Mouse (Mus musculus) C2C12 (cell line): Measurements from ENCODE around the gene Sycp3. TPM values are rescaled to one million over a fixed set of nuclear protein-coding genes. Genes with fewer than 3 reads are reported as not detected.

Experiments used
- H3K27me3 ChIP-seq: one replicate; pipeline ENCODE4 v1.6.1; 2011; ENCODE audit not compliant: control insufficient read depth, insufficient read depth, insufficient read length
- H3K36me3 ChIP-seq: one replicate; pipeline ENCODE4 v1.6.1; 2011; ENCODE audit not compliant: control insufficient read depth, insufficient read depth
- H3K4me3 ChIP-seq: one replicate; pipeline ENCODE4 v1.5.1; 2011; ENCODE audit warnings: mild to moderate bottlenecking, control low read depth; ENCODE audit not compliant: poor library complexity, insufficient read depth, severe bottlenecking
- H3K79me2 ChIP-seq: one replicate; pipeline ENCODE4 v1.6.1; 2011; ENCODE audit not compliant: control insufficient read depth, insufficient read depth
- H3K79me3 ChIP-seq: one replicate; pipeline ENCODE4 v1.6.1; 2011; ENCODE audit warnings: low read depth, control low read depth
- H3ac ChIP-seq: one replicate; pipeline ENCODE3; 2011; ENCODE audit warnings: low read depth; ENCODE audit not compliant: control insufficient read depth, insufficient read length
- CEBPB ChIP-seq: IDR thresholded peaks from one replicate; pipeline ENCODE4 v1.6.1; 2011; ENCODE audit warnings: low read depth, mild to moderate bottlenecking, control low read depth, moderate library complexity
- CTCF ChIP-seq: IDR thresholded peaks from one replicate; pipeline ENCODE4 v1.5.1; 2011; ENCODE audit not compliant: control insufficient read depth, insufficient read depth, insufficient read length
- FOSL1 ChIP-seq: IDR thresholded peaks from one replicate; pipeline ENCODE4 v1.8.0; 2011; ENCODE audit warnings: mild to moderate bottlenecking, low read length; ENCODE audit not compliant: poor library complexity, insufficient read depth, severe bottlenecking
- MAX ChIP-seq: IDR thresholded peaks from one replicate; pipeline ENCODE4 v1.6.1; 2011; ENCODE audit warnings: mild to moderate bottlenecking, control low read depth
- MYOD1 ChIP-seq: IDR thresholded peaks from one replicate; pipeline ENCODE4 v1.6.1; 2011; ENCODE audit warnings: low read depth; ENCODE audit not compliant: control insufficient read depth, insufficient read length
- MYOG ChIP-seq: IDR thresholded peaks from one replicate; pipeline ENCODE4 v1.6.1; 2011; ENCODE audit not compliant: control insufficient read depth, insufficient read length; ENCODE audit errors: extremely low read depth
- USF1 ChIP-seq: IDR thresholded peaks from one replicate; pipeline ENCODE4 v1.6.1; 2011; ENCODE audit warnings: low read depth, mild to moderate bottlenecking, control low read depth, moderate library complexity
- polyA plus RNA-seq: library from polyadenylated mRNA; unstranded; fragments of >200 nt; fragmentation: generic; extraction: Trizol; gene quantifications from one replicate; pipeline ENCODE4 v1.2.1, GENCODE M21; 2012; ENCODE audit warnings: missing spikeins

The Sycp3 gene
- polyA plus RNA-seq, 1 experiment: not detected

DNA sequence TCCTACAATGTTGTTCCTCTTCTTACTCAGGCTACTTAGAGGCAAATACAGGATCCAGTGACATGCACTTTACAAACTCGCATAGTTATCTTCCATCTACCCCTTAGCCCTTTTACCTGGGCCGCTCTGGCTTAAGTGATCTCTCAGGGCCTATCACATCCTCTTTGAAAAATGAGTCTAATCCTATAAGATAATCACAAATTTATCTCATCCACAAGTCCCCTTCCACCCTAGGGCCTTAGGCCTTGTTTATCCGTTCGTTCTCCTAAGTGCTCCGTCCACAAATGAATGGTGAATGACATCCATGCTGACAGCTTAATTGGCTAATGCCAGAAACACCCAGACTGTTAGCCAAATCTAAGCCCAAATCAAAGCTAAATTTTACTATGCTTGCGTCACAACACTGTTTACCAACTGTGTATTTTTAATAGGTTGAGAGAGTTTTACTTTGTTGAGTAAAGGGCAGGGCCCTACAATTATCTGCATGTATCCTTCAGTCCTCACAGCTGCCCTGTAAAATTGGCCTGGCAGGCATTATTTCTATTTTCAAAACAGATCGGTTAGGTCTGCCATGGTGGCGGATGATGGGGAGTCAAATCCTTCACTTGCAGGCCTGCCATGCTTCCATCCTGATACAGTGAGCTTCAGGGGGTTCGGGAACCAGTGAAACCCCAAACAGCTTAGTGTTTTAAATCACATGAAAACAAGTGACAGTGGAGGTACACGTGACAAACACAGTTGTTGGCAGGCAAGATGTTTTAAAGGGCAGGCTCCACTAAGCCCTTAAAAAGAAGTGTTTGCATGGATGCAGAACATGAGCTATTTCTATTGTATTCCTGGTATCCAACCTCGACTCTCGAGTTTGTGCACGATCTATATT lies 42.8 kb downstream of the Sycp3 start:
- H3K4me3 ChIP-seq: no peak overlapping the region
- peaks cover 2% of the 10 kb centered on the region for H3K79me3 ChIP-seq
- H3K79me2 ChIP-seq: peaks cover 4% of the 10 kb centered on the region
- H3K27me3 ChIP-seq: no peaks in the 10 kb centered on the region
- H3ac ChIP-seq: no peak overlapping the region
- TF ChIP-seq MYOD1 (no peak), CEBPB (no peak), CTCF (no peak), USF1 (no peak), MAX (no peak), MYOG (no peak), FOSL1 (no peak)
- H3K36me3 ChIP-seq: no peaks in the 10 kb centered on the region

- H3K36me3 ChIP-seq: no peaks in the 10 kb centered on the region
- peak overlapping the region; percentile 56 for H3K4me3 ChIP-seq
- H3ac ChIP-seq: peak overlapping the region; percentile 87
- H3K79me2 ChIP-seq: peaks cover 4% of the 10 kb centered on the region
- peaks cover 2% of the 10 kb centered on the region for H3K79me3 ChIP-seq
- no peaks in the 10 kb centered on the region for H3K27me3 ChIP-seq
- TF ChIP-seq CEBPB (no peak), MAX (no peak), CTCF (no peak)
Measured at GRCm38 (mm10) chr10:88502919-88503318, 43.5 kb downstream of the Sycp3 start.

- Histone ChIP-seq H3ac (peak within 1 kb of the TSS; percentile 87), H3K79me3 (peaks cover 2% of the 10 kb centered on the region), H3K27me3 (no peaks in the 10 kb centered on the region), H3K36me3 (no peaks in the 10 kb centered on the region), H3K79me2 (peaks cover 4% of the 10 kb centered on the region), H3K4me3 (peak within 1 kb of the TSS; percentile 56)
- no peak for TF ChIP-seq MAX
- TF ChIP-seq FOSL1: no peak
- no peak for TF ChIP-seq CTCF
- no peak for TF ChIP-seq USF1
Measured at GRCm38 (mm10) chr10:88503421-88504314, 44.3 kb downstream of the Sycp3 start, which contains the start of gene Chpt1. TSS of gene Chpt1 (minus strand) at chr10:88504073.

- no peak for TF ChIP-seq FOSL1
- TF ChIP-seq MYOD1: no peak
- TF ChIP-seq CTCF: no peak
- no peak for TF ChIP-seq CEBPB
- no peak for TF ChIP-seq USF1
- TF ChIP-seq MYOG: no peak
- TF ChIP-seq MAX: no peak
- Histone ChIP-seq H3K4me3 (no peak overlapping the region), H3ac (no peak overlapping the region), H3K79me2 (peaks cover 4% of the 10 kb centered on the region), H3K36me3 (no peaks in the 10 kb centered on the region), H3K79me3 (peaks cover 2% of the 10 kb centered on the region), H3K27me3 (no peaks in the 10 kb centered on the region)
Measured at GRCm38 (mm10) chr10:88504481-88504880, 45.1 kb downstream of the Sycp3 start.

DNA sequence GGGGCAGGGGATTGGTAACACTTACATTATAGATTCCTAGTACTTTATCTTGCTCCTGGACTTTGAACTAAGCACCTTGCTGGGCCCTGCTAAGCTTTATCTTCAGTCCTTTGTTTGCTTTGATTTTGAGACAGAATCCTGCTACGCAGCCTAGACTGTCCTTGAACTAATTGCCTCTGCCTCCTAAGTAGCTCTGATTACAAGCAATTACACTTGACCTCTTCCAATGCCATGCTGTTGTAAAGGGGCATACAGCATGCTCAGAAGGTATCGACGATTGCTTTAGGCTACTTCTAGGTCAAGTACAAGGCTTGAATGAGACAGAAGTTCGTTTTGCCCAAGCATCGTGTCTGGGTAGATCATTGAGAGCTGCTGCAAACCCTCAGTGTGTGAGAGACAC lies 45.9 kb downstream of the Sycp3 start:
- no peak overlapping the region for H3K4me3 ChIP-seq
- peaks cover 4% of the 10 kb centered on the region for H3K79me2 ChIP-seq
- no peak overlapping the region for H3ac ChIP-seq
- TF ChIP-seq MAX (no peak), CTCF (no peak)
- peaks cover 2% of the 10 kb centered on the region for H3K79me3 ChIP-seq
- H3K36me3 ChIP-seq: no peaks in the 10 kb centered on the region
- H3K27me3 ChIP-seq: no peaks in the 10 kb centered on the region

DNA sequence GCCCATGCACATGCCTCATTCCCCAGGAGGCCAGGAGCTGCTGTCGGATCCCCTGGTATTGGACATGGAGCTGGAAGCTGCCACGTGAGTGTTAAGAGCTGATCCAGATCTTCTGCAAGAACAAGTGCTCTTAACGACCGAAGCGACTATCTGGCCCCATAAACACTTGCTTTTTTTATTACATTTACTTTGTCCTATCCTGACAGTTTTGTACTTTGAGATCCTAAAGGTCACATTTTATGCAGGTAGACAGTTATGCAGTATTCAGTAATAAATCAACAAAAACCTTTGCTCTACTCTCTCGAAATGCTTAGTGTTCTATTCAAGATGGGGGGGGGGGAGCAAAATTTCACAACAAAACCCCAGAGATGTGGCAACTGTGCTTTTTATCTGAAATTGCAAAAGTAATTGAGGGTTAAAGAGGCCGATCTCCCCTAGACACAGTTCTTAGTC lies 48.3 kb downstream of the Sycp3 start:
- Histone ChIP-seq H3K27me3 (no peaks in the 10 kb centered on the region), H3K36me3 (no peaks in the 10 kb centered on the region), H3K4me3 (no peak overlapping the region), H3K79me2 (peaks cover 4% of the 10 kb centered on the region), H3ac (no peak overlapping the region), H3K79me3 (peaks cover 2% of the 10 kb centered on the region)
- no peak for TF ChIP-seq MAX
